Mouse (Mus musculus): Measurements from ENCODE around the gene Prune1.

DNA sequence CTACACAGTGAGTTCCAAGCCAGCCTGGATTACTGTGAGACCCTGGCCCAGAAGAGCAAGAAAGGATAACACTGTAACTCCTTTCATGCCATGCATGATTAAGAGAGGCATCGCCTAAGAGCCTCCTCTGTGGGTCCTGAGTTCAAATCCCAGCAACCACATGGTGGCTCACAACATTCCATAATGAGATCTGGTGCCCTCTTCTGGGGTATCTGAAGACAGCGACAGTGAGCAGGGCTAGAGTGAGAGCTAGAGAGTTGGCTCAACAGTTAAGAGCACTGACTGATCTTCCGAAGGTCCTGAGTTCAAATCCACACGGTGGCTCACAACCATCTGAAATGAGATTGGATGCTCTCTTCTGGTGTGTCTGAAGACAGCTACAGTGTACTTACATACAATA lies 7.4 kb downstream of the Prune1 start:
- TF ChIP-seq POLR2A (IDR thresholded peaks at IDR 0.05; ENCODE audit: extremely low read depth, insufficient read depth, low read length) (no peak), CTCF (IDR thresholded peaks at IDR 0.05; ENCODE audit: extremely low read depth, insufficient read depth, low read length) (no peak)

Measured in cortical plate, adult 2 months (tissue).